Mouse (Mus musculus) neural tube, embryonic 11.5 days (tissue): ENCODE results near the gene Ankrd22. TPM values are rescaled to one million over a fixed set of nuclear protein-coding genes. Genes with fewer than 3 reads are reported as not detected.

Experiments
- ATAC-seq: fragments of 200-750 bp; cut with Nextera tagmentation; 2 replicates; pipeline ENCODE4 v1.8.0; 2017; ENCODE audit warnings: moderate number of reproducible peaks, mild to moderate bottlenecking, moderate TSS enrichment, moderate library complexity; ENCODE audit not compliant: insufficient read depth, low FRiP score, low TSS enrichment
- DNase-seq: peaks from one replicate; pipeline ENCODE4 v3.0.0-alpha.2; 2015; ENCODE audit warnings: low spot score
- H3K27ac ChIP-seq: fragments of 300-500 bp; sonication (generic); 2 replicates; pipeline ENCODE4 v1.5.1; 2014; ENCODE audit warnings: low read depth, mild to moderate bottlenecking, low read length
- H3K27me3 ChIP-seq: fragments of 300-500 bp; sonication (generic); 2 replicates; pipeline ENCODE4 v1.6.1; 2014; ENCODE audit warnings: mild to moderate bottlenecking, low read length, mixed read lengths; ENCODE audit not compliant: control insufficient read depth, insufficient read depth
- H3K36me3 ChIP-seq: fragments of 300-500 bp; sonication (generic); 2 replicates; pipeline ENCODE4 v1.6.1; 2014; ENCODE audit warnings: mild to moderate bottlenecking, low read length, moderate library complexity, mixed read lengths; ENCODE audit not compliant: control insufficient read depth, insufficient read depth
- H3K4me1 ChIP-seq: fragments of 300-500 bp; sonication (generic); 2 replicates; pipeline ENCODE4 v1.6.1; 2014; ENCODE audit warnings: low read length, mixed read lengths; ENCODE audit not compliant: control insufficient read depth, insufficient read depth
- H3K4me2 ChIP-seq: fragments of 300-500 bp; sonication (generic); 2 replicates; pipeline ENCODE4 v1.6.1; 2014; ENCODE audit warnings: low read depth, mild to moderate bottlenecking, moderate library complexity
- H3K4me3 ChIP-seq: fragments of 300-500 bp; sonication (generic); 2 replicates; pipeline ENCODE4 v1.5.1; 2014; ENCODE audit warnings: low read depth, low read length
- H3K9ac ChIP-seq: fragments of 300-500 bp; sonication (generic); 2 replicates; pipeline ENCODE4 v1.6.1; 2014; ENCODE audit warnings: mild to moderate bottlenecking, low read length
- H3K9me3 ChIP-seq: fragments of 300-500 bp; sonication (generic); 2 replicates; pipeline ENCODE4 v1.6.1; 2016; ENCODE audit warnings: low read length; ENCODE audit not compliant: control insufficient read depth
- WGBS: fragments of 180-500 bp; shearing (Covaris S2); extraction: QIAGEN DNeasy Blood & Tissue Kit; methylation state at CpG from one replicate; pipeline ENCODE4 v1.1.7; 2014; 5-methylcytosine and 5-hydroxymethylcytosine counted together
- polyA plus RNA-seq: library from polyadenylated mRNA; unstranded; fragments of >200 nt; fragmentation: Nextera tagmentation; extraction: Ambion mirVana; gene quantifications from 2 replicates; pipeline ENCODE4 v1.2.1, GENCODE M21; 2014

Gene Ankrd22
- polyA plus RNA-seq, 1 experiment from 2014 or later, result 0.13 TPM

GRCm38 (mm10) chr19:34192008-34192963 is 26.4 kb upstream of the Ankrd22 start, which contains the start of gene Stambpl1:
Stambpl1 (plus strand) TSS chr19:34192229.
- peak; percentile 79 for ATAC-seq
- WGBS, result under 1% methylated on average over 57 of the region's 62 CpGs

GRCm38 (mm10) chr19:34191645-34192007 is 25.8 kb upstream of the Ankrd22 start:
- Histone ChIP-seq H3K4me2 (peak overlapping the region; percentile 93), H3K4me3 (peak overlapping the region; percentile 61), H3K27me3 (0 out of 2 replicates have a peak, but pooled peaks cover 2% of the 10 kb centered on the region), H3K4me1 (no peaks in the 10 kb centered on the region), H3K9me3 (no peaks in the 10 kb centered on the region), H3K36me3 (no peaks in the 10 kb centered on the region), H3K27ac (no peak overlapping the region), H3K9ac (peak overlapping the region; percentile 62; the same call in 1 of the 2 replicates)
- no peak for DNase-seq
- WGBS, result 27% methylated on average over 10 of the region's 10 CpGs
- ATAC-seq, result no peak

More at GRCm38 (mm10) chr19:34192008-34192963, 26.4 kb upstream of the Ankrd22 start, which contains the start of gene Stambpl1:
- Histone ChIP-seq H3K4me3 (peak within 1 kb of the TSS; percentile 61), H3K9me3 (no peaks in the 10 kb centered on the region), H3K36me3 (no peaks in the 10 kb centered on the region), H3K27me3 (0 out of 2 replicates have a peak, but pooled peaks cover 2% of the 10 kb centered on the region), H3K4me2 (peak within 1 kb of the TSS; percentile 93), H3K27ac (0 out of 2 replicates have a peak within 1 kb of the TSS, but pooled peaks have one; percentile 8), H3K4me1 (no peaks in the 10 kb centered on the region), H3K9ac (peak within 1 kb of the TSS; percentile 62)
- DNase-seq, result peak; percentile 72

- no peak for ATAC-seq
- H3K4me2 ChIP-seq, result no peak overlapping the region
- H3K27ac ChIP-seq, result no peak overlapping the region
- DNase-seq, result no peak
- no peaks in the 10 kb centered on the region for H3K36me3 ChIP-seq
- no peak overlapping the region for H3K9ac ChIP-seq
- H3K4me1 ChIP-seq, result no peaks in the 10 kb centered on the region
- no peaks in the 10 kb centered on the region for H3K9me3 ChIP-seq
- H3K4me3 ChIP-seq, result no peak overlapping the region
- WGBS, result 93% methylated on average over 4 of the region's 4 CpGs
- 0 out of 2 replicates have a peak, but pooled peaks cover 2% of the 10 kb centered on the region for H3K27me3 ChIP-seq
Measured at GRCm38 (mm10) chr19:34186845-34187244, 21.0 kb upstream of the Ankrd22 start.

- H3K27me3 ChIP-seq, result no peaks in the 10 kb centered on the region
- DNase-seq (no peak), ATAC-seq (no peak)
- no peak overlapping the region for H3K27ac ChIP-seq
- no peak overlapping the region for H3K9ac ChIP-seq
- H3K36me3 ChIP-seq, result no peaks in the 10 kb centered on the region
- WGBS, result 66% methylated on average over 5 of the region's 5 CpGs
- H3K9me3 ChIP-seq, result no peaks in the 10 kb centered on the region
- H3K4me2 ChIP-seq, result no peak overlapping the region
- no peak overlapping the region for H3K4me3 ChIP-seq
- no peaks in the 10 kb centered on the region for H3K4me1 ChIP-seq
Measured at GRCm38 (mm10) chr19:34182490-34182889, 16.6 kb upstream of the Ankrd22 start.

- Histone ChIP-seq H3K27ac (no peak overlapping the region), H3K27me3 (no peaks in the 10 kb centered on the region), H3K4me2 (no peak overlapping the region), H3K36me3 (no peaks in the 10 kb centered on the region), H3K4me1 (no peaks in the 10 kb centered on the region), H3K9ac (no peak overlapping the region), H3K9me3 (no peaks in the 10 kb centered on the region), H3K4me3 (no peak overlapping the region)
- WGBS, result 88% methylated on average over 3 of the region's 3 CpGs
- DNase-seq (no peak), ATAC-seq (no peak)
Measured at GRCm38 (mm10) chr19:34181234-34181633, 15.4 kb upstream of the Ankrd22 start.

GRCm38 (mm10) chr19:34180316-34180715 is 14.5 kb upstream of the Ankrd22 start:
- Histone ChIP-seq H3K36me3 (no peaks in the 10 kb centered on the region), H3K27me3 (no peaks in the 10 kb centered on the region), H3K27ac (no peak overlapping the region), H3K9ac (no peak overlapping the region), H3K4me1 (no peaks in the 10 kb centered on the region), H3K4me2 (no peak overlapping the region), H3K9me3 (no peaks in the 10 kb centered on the region), H3K4me3 (no peak overlapping the region)
- 89% methylated on average over 2 of the region's 2 CpGs for WGBS
- ATAC-seq (no peak), DNase-seq (no peak)

GRCm38 (mm10) chr19:34179136-34179535 is 13.3 kb upstream of the Ankrd22 start:
- Histone ChIP-seq H3K4me3 (no peak overlapping the region), H3K36me3 (no peaks in the 10 kb centered on the region), H3K27ac (no peak overlapping the region), H3K4me1 (no peaks in the 10 kb centered on the region), H3K4me2 (no peak overlapping the region), H3K27me3 (no peaks in the 10 kb centered on the region), H3K9me3 (no peaks in the 10 kb centered on the region), H3K9ac (no peak overlapping the region)
- DNase-seq (no peak), ATAC-seq (no peak)
- 88% methylated on average over 4 of the region's 4 CpGs for WGBS

GRCm38 (mm10) chr19:34174004-34174403 is 8.2 kb upstream of the Ankrd22 start:
- 85% methylated on average over 3 of the region's 3 CpGs for WGBS
- no peak overlapping the region for H3K4me3 ChIP-seq
- H3K27me3 ChIP-seq, result no peaks in the 10 kb centered on the region

GRCm38 (mm10) chr19:34171167-34171566 is 5.3 kb upstream of the Ankrd22 start:
- ATAC-seq, result no peak
- DNase-seq, result no peak
- Histone ChIP-seq H3K4me1 (no peaks in the 10 kb centered on the region), H3K9ac (no peak overlapping the region), H3K27me3 (no peaks in the 10 kb centered on the region), H3K4me3 (no peak overlapping the region), H3K27ac (no peak overlapping the region), H3K4me2 (no peak overlapping the region), H3K9me3 (no peaks in the 10 kb centered on the region), H3K36me3 (no peaks in the 10 kb centered on the region)
- 82% methylated on average over 3 of the region's 3 CpGs for WGBS

More at GRCm38 (mm10) chr19:34174004-34174403, 8.2 kb upstream of the Ankrd22 start:
- DNase-seq (no peak), ATAC-seq (no peak)
- Histone ChIP-seq H3K4me1 (no peaks in the 10 kb centered on the region), H3K36me3 (no peaks in the 10 kb centered on the region), H3K4me2 (no peak overlapping the region), H3K9me3 (no peaks in the 10 kb centered on the region), H3K9ac (no peak overlapping the region), H3K27ac (no peak overlapping the region)
